Mouse (Mus musculus) ES-E14 (cell line): ENCODE results near the gene Cmc1. TPM values are rescaled to one million over a fixed set of nuclear protein-coding genes. Genes with fewer than 3 reads are reported as not detected.
"Not testable (repeated sequence)": the region's sequence is repeated elsewhere in the genome, so short reads cannot be mapped to it uniquely, and the experiment has no call there.

Experiments used
- DNase-seq: peaks from one replicate; pipeline ENCODE4 v3.0.0-alpha.2; 2013; ENCODE audit warnings: low read depth, low spot score
- H3K27ac ChIP-seq: 2 replicates; pipeline ENCODE4 v1.5.1; 2012; ENCODE audit warnings: low read depth, mild to moderate bottlenecking, low read length, moderate library complexity, mixed read lengths; ENCODE audit not compliant: poor library complexity, insufficient read depth, severe bottlenecking
- H3K36me3 ChIP-seq: 2 replicates; pipeline ENCODE4 v1.6.1; 2012; ENCODE audit warnings: mild to moderate bottlenecking, low read length, moderate library complexity, mixed read lengths; ENCODE audit not compliant: control insufficient read depth, poor library complexity, insufficient read depth, severe bottlenecking
- H3K4me1 ChIP-seq, 2 experiments: fragments of 150-350 bp in 1 of 2; sonication (generic) in 1 of 2; 2 replicates each; pipeline ENCODE4 v1.6.1; 2012; ENCODE audit warnings: low read length in 2 of 2, mild to moderate bottlenecking in 1 of 2, mixed read lengths in 1 of 2; ENCODE audit not compliant: control insufficient read depth in 2 of 2, insufficient read depth in 2 of 2, poor library complexity in 1 of 2
- H3K4me3 ChIP-seq, 2 experiments: fragments of 150-350 bp in 1 of 2; sonication (generic) in 1 of 2; 2 replicates each; pipeline ENCODE4 v1.5.1; 2012; ENCODE audit warnings: low read length in 2 of 2, low read depth in 1 of 2, mild to moderate bottlenecking in 1 of 2, mixed read lengths in 1 of 2; ENCODE audit not compliant: insufficient read depth in 1 of 2, poor library complexity in 1 of 2, severe bottlenecking in 1 of 2
- H3K9ac ChIP-seq: 2 replicates; pipeline ENCODE4 v1.6.1; 2012; ENCODE audit warnings: low read depth, mild to moderate bottlenecking, low read length, mixed read lengths; ENCODE audit not compliant: poor library complexity, insufficient read depth, severe bottlenecking
- H3K9me3 ChIP-seq: fragments of 150-350 bp; sonication (generic); 2 replicates; pipeline ENCODE4 v1.6.1; 2012; ENCODE audit warnings: low read depth, mild to moderate bottlenecking, low read length; ENCODE audit not compliant: control insufficient read depth, insufficient read depth
- CHD2 ChIP-seq: IDR thresholded peaks from 2 replicates; pipeline ENCODE4 v1.6.1; 2014; ENCODE audit warnings: mild to moderate bottlenecking, low read depth, low read length, inconsistent platforms
- HCFC1 ChIP-seq: IDR thresholded peaks from 2 replicates; pipeline ENCODE4 v1.6.1; 2012; ENCODE audit warnings: low read length, inconsistent platforms, borderline replicate concordance; ENCODE audit not compliant: insufficient read depth
- MAFK ChIP-seq: IDR thresholded peaks from 2 replicates; pipeline ENCODE4 v1.6.1; 2014; ENCODE audit warnings: mild to moderate bottlenecking, low read depth, low read length, inconsistent platforms; ENCODE audit not compliant: insufficient read depth
- ZC3H11A ChIP-seq: IDR thresholded peaks from 2 replicates; pipeline ENCODE4 v1.6.1; 2012; ENCODE audit warnings: low read depth, mild to moderate bottlenecking, inconsistent platforms, low read length, borderline replicate concordance
- ZNF384 ChIP-seq: IDR thresholded peaks from 2 replicates; pipeline ENCODE4 v1.6.1; 2012; ENCODE audit warnings: low read depth, low read length, inconsistent platforms
- in situ Hi-C, 2 experiments: fragments of 600-800 bp; cut with MboI; formaldehyde crosslinking; loops; one replicate each; pipeline ENCODE4 v1.15.1; 2025; ENCODE audit warnings: low sequenced_read_pairs in 2 of 2, inconsistent platforms in 1 of 2; ENCODE audit not compliant: unreplicated experiment in 2 of 2
- total RNA-seq: library from RNA; depleted of rRNA; stranded (reverse); fragments of 300-350 nt; gene quantifications from 2 replicates; pipeline ENCODE4 v1.2.3, GENCODE M21; 2012

Cmc1 gene
- total RNA-seq, 1 experiment = 18.8 TPM

- H3K36me3 ChIP-seq = no peaks in the 10 kb centered on the region
- no peaks in the 10 kb centered on the region for H3K4me1 ChIP-seq
- no peak for DNase-seq
- in situ Hi-C loops = no loop called here
- no peak overlapping the region for H3K4me3 ChIP-seq
- H3K9ac ChIP-seq = no peak overlapping the region
- no peaks in the 10 kb centered on the region for H3K9me3 ChIP-seq
- H3K27ac ChIP-seq = no peak overlapping the region
- TF ChIP-seq ZC3H11A (no peak), HCFC1 (no peak), MAFK (no peak), CHD2 (no peak), ZNF384 (no peak)
Observed at GRCm38 (mm10) chr9:118151221-118151507, 1.2 kb upstream of the Cmc1 start.

GRCm38 (mm10) chr9:118150429-118151220 lies 648 bp upstream of the Cmc1 start:
- TF ChIP-seq CHD2 (no peak), ZNF384 (no peak), ZC3H11A (no peak), HCFC1 (no peak; the same call in 1 of the 2 replicates), MAFK (no peak)
- Histone ChIP-seq H3K4me1 (no peaks in the 10 kb centered on the region), H3K9me3 (peaks cover 2% of the 10 kb centered on the region; the same call in 1 of the 2 replicates), H3K27ac (no peak overlapping the region), H3K36me3 (no peaks in the 10 kb centered on the region), H3K4me3 (no peak overlapping the region), H3K9ac (no peak overlapping the region)
- in situ Hi-C loops = no loop called here
- no peak for DNase-seq

GRCm38 (mm10) chr9:118140356-118140755 lies 9.6 kb downstream of the Cmc1 start:
- H3K27ac ChIP-seq, H3K9ac ChIP-seq, H3K4me3 ChIP-seq, in situ Hi-C loops, DNase-seq, H3K9me3 ChIP-seq, H3K4me1 ChIP-seq: not testable (repeated sequence)
- peaks cover 13% of the 10 kb centered on the region for H3K36me3 ChIP-seq

- Histone ChIP-seq H3K36me3 (no peaks in the 10 kb centered on the region; the same call in 1 of the 2 replicates), H3K27ac (no peak overlapping the region), H3K4me3 (no peak overlapping the region), H3K4me1 (no peaks in the 10 kb centered on the region), H3K9me3 (no peaks in the 10 kb centered on the region), H3K9ac (no peak overlapping the region)
- no peak for TF ChIP-seq HCFC1
- TF ChIP-seq ZC3H11A = no peak
- TF ChIP-seq ZNF384 = no peak
- DNase-seq = no peak
- in situ Hi-C loops = no loop called here
Observed at GRCm38 (mm10) chr9:118110360-118110710, 39.6 kb downstream of the Cmc1 start.

GRCm38 (mm10) chr9:118109697-118110359 lies 40.1 kb downstream of the Cmc1 start:
- no peaks in the 10 kb centered on the region; the same call in 1 of the 2 replicates for H3K36me3 ChIP-seq

More at GRCm38 (mm10) chr9:118109697-118110359, 40.1 kb downstream of the Cmc1 start:
- H3K4me3 ChIP-seq = no peak overlapping the region
- H3K9me3 ChIP-seq = no peaks in the 10 kb centered on the region
- H3K9ac ChIP-seq = no peak overlapping the region
- H3K4me1 ChIP-seq = no peaks in the 10 kb centered on the region
- TF ChIP-seq CHD2 (no peak), HCFC1 (no peak), MAFK (no peak), ZC3H11A (no peak), ZNF384 (no peak)
- H3K27ac ChIP-seq = no peak overlapping the region
- no peak for DNase-seq
- in situ Hi-C loops = no loop called here
